Mouse (Mus musculus) neural tube, embryonic 12.5 days (tissue): ENCODE results near the gene Bmper. TPM values are rescaled to one million over a fixed set of nuclear protein-coding genes. Genes with fewer than 3 reads are reported as not detected.

Experiments used
- ATAC-seq: fragments of 200-750 bp; cut with Nextera tagmentation; 2 replicates; pipeline ENCODE4 v1.8.0; 2017; ENCODE audit warnings: low read depth, mild to moderate bottlenecking, moderate TSS enrichment, moderate library complexity; ENCODE audit not compliant: low FRiP score
- H3K27ac ChIP-seq: fragments of 300-500 bp; sonication (generic); 2 replicates; pipeline ENCODE4 v1.5.1; 2016
- H3K27me3 ChIP-seq: fragments of 300-500 bp; sonication (generic); replicated peaks from 2 replicates; pipeline ENCODE4 v1.6.1; 2016; ENCODE audit warnings: mild to moderate bottlenecking
- H3K36me3 ChIP-seq: fragments of 300-500 bp; sonication (generic); 2 replicates; pipeline ENCODE4 v1.6.1; 2016; ENCODE audit warnings: mild to moderate bottlenecking
- H3K4me1 ChIP-seq: fragments of 300-500 bp; sonication (generic); 2 replicates; pipeline ENCODE4 v1.6.1; 2016
- H3K4me2 ChIP-seq: fragments of 300-500 bp; sonication (generic); replicated peaks from 2 replicates; pipeline ENCODE4 v1.6.1; 2016; ENCODE audit warnings: mild to moderate bottlenecking
- H3K4me3 ChIP-seq: fragments of 300-500 bp; sonication (generic); 2 replicates; pipeline ENCODE4 v1.5.1; 2016
- H3K9ac ChIP-seq: fragments of 300-500 bp; sonication (generic); 2 replicates; pipeline ENCODE4 v1.6.1; 2016; ENCODE audit warnings: mild to moderate bottlenecking
- H3K9me3 ChIP-seq: fragments of 300-500 bp; sonication (generic); 2 replicates; pipeline ENCODE4 v1.6.1; 2016; ENCODE audit warnings: mild to moderate bottlenecking
- WGBS: fragments of 180-500 bp; shearing (Covaris S2); methylation state at CpG from one replicate; pipeline ENCODE4 v1.1.7; 2016; 5-methylcytosine and 5-hydroxymethylcytosine counted together
- polyA plus RNA-seq: library from polyadenylated mRNA; unstranded; fragments of >200 nt; fragmentation: Nextera tagmentation; extraction: Ambion mirVana; gene quantifications from 2 replicates; pipeline ENCODE4 v1.2.1, GENCODE M21; 2016

The Bmper gene
- polyA plus RNA-seq, 1 experiment from 2014 or later: 8.5 TPM

DNA sequence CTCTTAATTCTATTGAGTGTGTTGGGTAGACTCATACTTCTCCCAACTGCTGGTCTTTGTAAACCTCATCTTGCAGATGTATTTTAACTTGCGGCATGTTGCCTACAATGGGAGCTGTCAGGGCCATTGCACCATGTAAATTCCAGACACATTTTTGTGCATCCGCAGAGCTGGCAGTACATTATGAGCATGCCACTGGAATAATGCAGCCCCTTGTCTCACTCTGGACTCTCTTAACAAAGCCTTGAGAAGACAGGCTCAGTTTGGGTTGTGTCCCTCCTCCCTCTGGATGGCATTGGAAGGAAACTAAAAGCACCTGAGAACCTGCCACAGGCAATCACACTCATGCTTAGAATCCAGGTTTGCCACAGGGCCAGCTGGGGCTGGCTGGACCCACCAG, 209.8 kb downstream of the Bmper start:
- Histone ChIP-seq H3K9ac (no peak overlapping the region), H3K36me3 (no peaks in the 10 kb centered on the region), H3K9me3 (no peaks in the 10 kb centered on the region), H3K4me3 (no peak overlapping the region), H3K27ac (no peak overlapping the region), H3K4me1 (no peaks in the 10 kb centered on the region), H3K4me2 (no peak overlapping the region), H3K27me3 (no peaks in the 10 kb centered on the region)
- no peak for ATAC-seq
- 83% methylated on average over 2 of the region's 2 CpGs for WGBS

- Histone ChIP-seq H3K9ac (no peak overlapping the region), H3K4me1 (no peaks in the 10 kb centered on the region), H3K36me3 (no peaks in the 10 kb centered on the region), H3K4me3 (no peak overlapping the region), H3K27ac (no peak overlapping the region), H3K27me3 (no peaks in the 10 kb centered on the region), H3K9me3 (no peaks in the 10 kb centered on the region), H3K4me2 (no peak overlapping the region)
- no peak for ATAC-seq
- 88% methylated on average over 3 of the region's 3 CpGs for WGBS
Measured at GRCm38 (mm10) chr9:23433238-23433637, 210.4 kb downstream of the Bmper start.

DNA sequence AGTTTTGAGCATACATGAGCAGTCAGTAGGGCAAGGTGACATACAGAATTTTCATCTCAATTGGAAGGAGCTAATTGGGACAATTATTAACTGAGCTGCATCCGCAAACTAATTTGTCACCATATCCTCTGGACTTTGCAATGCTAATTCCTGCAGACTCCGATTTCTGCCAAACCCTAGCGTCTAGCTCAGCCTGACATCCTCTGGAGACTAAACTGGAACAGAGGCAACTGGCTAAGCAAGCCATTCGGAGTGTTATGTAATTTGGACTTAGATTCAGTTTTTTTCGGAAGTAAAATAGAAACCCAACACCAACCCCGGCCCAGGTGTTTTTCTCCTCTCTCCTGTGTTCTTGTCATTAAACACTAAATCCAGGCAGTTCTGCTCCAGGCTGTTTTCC, 213.9 kb downstream of the Bmper start:
- Histone ChIP-seq H3K4me1 (no peaks in the 10 kb centered on the region), H3K27me3 (no peaks in the 10 kb centered on the region), H3K36me3 (no peaks in the 10 kb centered on the region), H3K9ac (no peak overlapping the region), H3K27ac (no peak overlapping the region), H3K4me2 (no peak overlapping the region), H3K4me3 (no peak overlapping the region), H3K9me3 (no peaks in the 10 kb centered on the region)
- 68% methylated on average over 6 of the region's 6 CpGs for WGBS
- no peak for ATAC-seq

DNA sequence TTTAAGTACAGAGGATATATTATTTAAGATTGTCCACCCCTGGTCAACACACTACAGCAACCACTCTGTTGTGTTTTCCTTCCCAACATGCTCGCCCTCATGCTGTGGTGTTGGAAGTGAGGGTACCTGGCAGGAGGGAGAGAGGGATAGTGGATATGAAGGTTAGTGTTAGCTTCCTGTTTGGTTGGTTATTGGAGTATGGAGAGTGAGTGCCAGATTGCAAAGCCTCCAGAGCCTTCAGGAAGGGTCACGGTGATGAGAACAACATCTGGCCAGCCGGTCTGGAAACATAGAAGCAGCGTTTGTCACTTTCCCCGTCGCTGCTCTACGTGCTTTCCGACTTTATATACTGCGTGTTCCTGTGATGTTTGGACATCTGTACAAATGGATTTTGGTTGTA, 215.8 kb downstream of the Bmper start:
- H3K4me1 ChIP-seq: no peaks in the 10 kb centered on the region
- no peak for ATAC-seq
- 85% methylated on average over 9 of the region's 9 CpGs for WGBS
- no peak overlapping the region for H3K4me2 ChIP-seq
- no peaks in the 10 kb centered on the region for H3K27me3 ChIP-seq
- H3K27ac ChIP-seq: no peak overlapping the region
- no peaks in the 10 kb centered on the region for H3K9me3 ChIP-seq
- no peaks in the 10 kb centered on the region for H3K36me3 ChIP-seq
- no peak overlapping the region for H3K4me3 ChIP-seq
- H3K9ac ChIP-seq: no peak overlapping the region

DNA sequence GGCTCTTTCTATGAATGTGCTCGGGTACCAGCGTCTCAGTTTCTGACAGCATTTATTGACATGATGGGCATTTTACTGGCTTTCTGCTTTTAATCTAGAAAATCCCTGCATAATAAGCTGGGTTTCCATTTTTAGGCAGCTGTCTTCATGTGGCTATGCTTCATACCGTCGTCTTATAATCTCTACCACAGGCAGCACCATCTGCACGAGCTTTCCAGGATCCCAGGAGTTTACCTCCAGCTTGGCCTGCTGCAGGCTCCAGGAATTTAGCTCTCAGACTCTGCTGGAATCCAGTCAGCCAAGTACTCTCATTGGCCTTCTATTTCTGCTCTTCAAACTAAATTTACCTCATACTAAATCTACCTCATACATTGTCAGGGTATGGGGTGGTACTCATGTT, 219.3 kb downstream of the Bmper start:
- no peak for ATAC-seq
- H3K4me2 ChIP-seq: no peak overlapping the region
- no peak overlapping the region for H3K9ac ChIP-seq
- no peaks in the 10 kb centered on the region for H3K27me3 ChIP-seq
- no peaks in the 10 kb centered on the region for H3K9me3 ChIP-seq
- no peak overlapping the region for H3K4me3 ChIP-seq
- no peaks in the 10 kb centered on the region for H3K36me3 ChIP-seq
- no peak overlapping the region for H3K27ac ChIP-seq
- WGBS: 56% methylated on average over 5 of the region's 5 CpGs
- H3K4me1 ChIP-seq: no peaks in the 10 kb centered on the region

GRCm38 (mm10) chr9:23444975-23445374, 222.1 kb downstream of the Bmper start:
- Histone ChIP-seq H3K4me3 (no peak overlapping the region), H3K36me3 (no peaks in the 10 kb centered on the region), H3K9me3 (no peaks in the 10 kb centered on the region), H3K4me1 (no peaks in the 10 kb centered on the region), H3K27me3 (no peaks in the 10 kb centered on the region), H3K9ac (no peak overlapping the region), H3K4me2 (no peak overlapping the region), H3K27ac (no peak overlapping the region)
- WGBS: 98% methylated on average over 4 of the region's 4 CpGs
- no peak; the same call in 1 of the 2 replicates for ATAC-seq

DNA sequence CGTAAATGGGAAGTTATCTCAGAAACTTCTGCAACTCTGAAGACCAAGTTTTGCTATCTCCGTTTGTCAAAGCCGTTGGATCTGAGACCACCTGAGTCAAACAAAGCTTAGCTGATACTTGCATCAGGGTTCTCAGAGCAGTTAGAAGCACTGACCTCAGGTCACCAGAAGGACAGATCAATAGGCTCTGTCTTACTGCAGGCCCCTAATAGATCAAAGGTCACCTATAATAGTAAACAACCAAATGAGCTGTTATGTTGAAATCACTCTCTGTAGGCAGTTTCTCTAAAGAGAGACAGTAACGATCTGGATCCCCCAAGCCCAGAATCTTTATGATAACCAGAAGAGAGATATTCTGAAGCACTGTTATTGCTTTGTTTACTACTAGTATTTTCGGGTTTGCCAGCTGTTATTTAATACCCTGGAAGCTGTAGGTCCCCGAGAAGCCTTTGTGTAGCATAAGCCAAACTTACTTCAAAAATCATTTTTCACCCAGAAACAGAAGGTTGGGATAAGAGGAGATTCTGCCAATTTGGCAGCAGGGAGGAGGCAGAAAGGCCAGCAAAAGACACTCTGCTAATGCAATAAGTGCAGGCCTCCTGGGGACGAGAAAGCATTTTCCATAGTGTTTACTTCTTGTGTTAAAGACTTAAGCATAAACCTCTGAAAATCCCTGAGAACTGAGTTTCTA, 224.5 kb downstream of the Bmper start:
- no peak overlapping the region for H3K9ac ChIP-seq
- no peak overlapping the region for H3K27ac ChIP-seq
- no peaks in the 10 kb centered on the region for H3K27me3 ChIP-seq
- no peak overlapping the region for H3K4me3 ChIP-seq
- no peaks in the 10 kb centered on the region for H3K36me3 ChIP-seq
- ATAC-seq: no peak
- 55% methylated on average over 7 of the region's 7 CpGs for WGBS
- H3K4me2 ChIP-seq: no peak overlapping the region
- no peaks in the 10 kb centered on the region for H3K4me1 ChIP-seq
- no peaks in the 10 kb centered on the region for H3K9me3 ChIP-seq

- H3K4me2 ChIP-seq: no peak overlapping the region
- H3K9me3 ChIP-seq: no peaks in the 10 kb centered on the region
- no peak overlapping the region for H3K4me3 ChIP-seq
- no peaks in the 10 kb centered on the region for H3K4me1 ChIP-seq
- H3K36me3 ChIP-seq: no peaks in the 10 kb centered on the region
- WGBS: 71% methylated on average over 5 of the region's 5 CpGs
- H3K27me3 ChIP-seq: no peaks in the 10 kb centered on the region
- no peak overlapping the region for H3K27ac ChIP-seq
- no peak overlapping the region for H3K9ac ChIP-seq
- ATAC-seq: no peak
Measured at GRCm38 (mm10) chr9:23453309-23453708, 230.4 kb downstream of the Bmper start.

DNA sequence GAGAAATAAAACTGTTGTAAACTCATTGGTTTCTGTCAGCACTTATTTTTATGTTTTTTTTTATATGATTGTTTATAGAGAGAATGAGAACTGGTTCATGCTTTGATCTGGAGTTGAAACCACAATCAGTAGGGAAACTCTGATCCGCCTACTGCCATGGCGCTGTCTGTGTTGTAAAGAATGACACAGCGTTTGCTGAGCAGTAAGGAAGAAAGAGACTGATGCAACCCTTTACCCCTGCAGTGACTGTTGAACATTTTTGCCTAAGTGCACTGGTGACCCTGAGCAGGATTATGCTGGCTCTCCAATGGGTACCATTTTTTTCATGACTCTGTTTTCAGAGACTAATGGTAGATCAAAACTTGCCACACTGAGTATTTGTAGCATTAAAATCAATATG, 234.3 kb downstream of the Bmper start:
- 60% methylated on average over 3 of the region's 3 CpGs for WGBS
- H3K27me3 ChIP-seq: no peaks in the 10 kb centered on the region
- no peak overlapping the region for H3K4me3 ChIP-seq
- no peaks in the 10 kb centered on the region for H3K36me3 ChIP-seq
- no peaks in the 10 kb centered on the region for H3K4me1 ChIP-seq
- H3K27ac ChIP-seq: no peak overlapping the region
- no peak overlapping the region for H3K9ac ChIP-seq
- no peaks in the 10 kb centered on the region for H3K9me3 ChIP-seq
- no peak overlapping the region for H3K4me2 ChIP-seq
- no peak for ATAC-seq

DNA sequence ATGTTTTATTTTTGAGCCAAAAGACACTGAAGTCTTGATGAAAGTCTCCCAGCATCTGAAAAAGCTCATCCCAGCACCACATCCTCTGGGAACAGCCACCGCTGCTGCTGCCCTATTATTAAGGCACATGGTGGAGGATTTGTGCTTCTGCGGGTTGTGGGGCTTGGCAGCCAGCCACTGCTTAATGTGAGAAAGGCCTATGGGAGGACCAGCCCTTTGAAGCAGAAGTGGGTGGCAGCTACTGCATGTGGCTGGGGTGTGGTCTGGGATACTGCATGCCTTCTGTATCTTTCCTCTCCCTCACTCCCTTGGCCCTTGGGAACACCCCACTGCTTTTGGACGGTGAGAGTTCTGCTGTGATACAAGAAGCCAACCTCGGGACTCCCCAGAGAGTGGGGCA, 237.8 kb downstream of the Bmper start:
- no peaks in the 10 kb centered on the region for H3K4me1 ChIP-seq
- no peak overlapping the region for H3K4me2 ChIP-seq
- no peaks in the 10 kb centered on the region for H3K9me3 ChIP-seq
- H3K36me3 ChIP-seq: no peaks in the 10 kb centered on the region
- 67% methylated on average over 4 of the region's 4 CpGs for WGBS
- H3K4me3 ChIP-seq: no peak overlapping the region
- no peak overlapping the region for H3K9ac ChIP-seq
- ATAC-seq: no peak
- H3K27ac ChIP-seq: no peak overlapping the region
- H3K27me3 ChIP-seq: no peaks in the 10 kb centered on the region

DNA sequence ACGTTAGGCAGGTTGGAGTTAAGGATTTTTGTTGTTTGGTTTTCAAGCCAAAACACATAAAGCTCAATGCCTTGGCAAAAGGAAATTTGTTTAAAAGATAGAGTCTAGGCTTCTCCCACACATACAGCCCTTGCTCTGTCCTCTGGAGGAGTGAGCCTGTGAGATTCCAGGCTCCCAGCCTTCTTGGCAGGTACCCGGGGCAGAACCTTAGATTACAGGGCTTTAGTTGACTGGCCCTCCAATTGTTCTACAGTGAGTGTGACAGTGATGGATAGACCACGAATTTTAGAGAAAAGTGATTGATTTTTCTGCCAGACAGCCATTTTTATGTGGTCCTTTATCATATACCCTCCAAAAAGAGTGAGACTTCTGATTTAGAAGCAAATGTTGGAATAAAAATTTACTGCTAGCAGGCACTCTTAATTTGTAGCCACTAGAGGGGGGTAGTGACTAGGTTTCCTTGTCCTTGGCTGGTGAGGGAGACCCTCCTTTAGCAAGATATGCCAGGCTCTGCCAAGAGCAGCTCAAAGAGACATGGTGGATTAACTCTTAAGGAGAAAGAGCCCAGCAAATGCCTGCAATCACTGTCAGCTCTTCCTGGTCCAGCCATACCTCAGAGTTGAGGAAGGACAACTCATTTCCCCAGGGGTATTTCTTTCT, 240.2 kb downstream of the Bmper start:
- no peak; the same call in 1 of the 2 replicates for ATAC-seq
- no peaks in the 10 kb centered on the region for H3K4me1 ChIP-seq
- 44% methylated on average over 3 of the region's 3 CpGs for WGBS
- no peaks in the 10 kb centered on the region for H3K9me3 ChIP-seq
- H3K27me3 ChIP-seq: no peaks in the 10 kb centered on the region
- H3K4me3 ChIP-seq: no peak overlapping the region
- H3K36me3 ChIP-seq: no peaks in the 10 kb centered on the region
- H3K4me2 ChIP-seq: no peak overlapping the region
- no peak overlapping the region for H3K27ac ChIP-seq
- H3K9ac ChIP-seq: no peak overlapping the region

GRCm38 (mm10) chr9:23464981-23465630, 242.2 kb downstream of the Bmper start:
- Histone ChIP-seq H3K4me2 (no peak overlapping the region), H3K4me3 (no peak overlapping the region), H3K4me1 (no peaks in the 10 kb centered on the region), H3K36me3 (no peaks in the 10 kb centered on the region), H3K27ac (no peak overlapping the region), H3K9me3 (no peaks in the 10 kb centered on the region), H3K9ac (no peak overlapping the region), H3K27me3 (no peaks in the 10 kb centered on the region)
- WGBS: 92% methylated on average over 7 of the region's 7 CpGs
- ATAC-seq: no peak
